Mouse (Mus musculus) hematopoietic multipotent progenitor cell, adult 10-12 weeks (in vitro differentiated cells): ENCODE measurements around the gene Odf3l2. TPM values are rescaled to one million over a fixed set of nuclear protein-coding genes. Genes with fewer than 3 reads are reported as not detected.

ENCODE experiments used
- polyA plus RNA-seq: library from polyadenylated mRNA; stranded (reverse); fragments of >175 nt; gene quantifications from 2 replicates; pipeline ENCODE4 v1.2.3, GENCODE M21; 2012; ENCODE audit warnings: low replicate concordance

The Odf3l2 gene
- not detected in 2 replicates for polyA plus RNA-seq

DNA sequence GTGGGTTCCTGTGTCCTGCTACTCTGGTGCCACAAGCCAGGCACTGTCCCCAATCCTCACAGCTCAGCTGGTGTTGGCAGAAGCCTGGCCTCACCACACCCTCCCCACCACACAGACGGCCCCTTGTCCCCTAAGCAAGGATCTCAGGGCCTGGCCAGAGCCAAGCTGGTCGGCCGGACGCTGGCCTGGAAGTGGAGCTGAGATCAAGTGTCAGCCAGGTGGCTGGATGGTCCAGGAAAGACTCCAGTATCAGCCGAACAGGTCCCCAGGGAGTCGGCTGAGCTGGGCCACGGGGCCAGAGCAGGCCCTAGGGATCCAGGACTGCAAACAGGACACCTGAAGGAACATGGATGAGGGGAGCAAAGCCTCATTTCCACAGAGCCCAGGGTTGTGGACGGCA is at the start of gene Odf3l2:
TSS of gene Odf3l2 (minus strand) at position 28 of the 400 bp plus-strand sequence.

DNA sequence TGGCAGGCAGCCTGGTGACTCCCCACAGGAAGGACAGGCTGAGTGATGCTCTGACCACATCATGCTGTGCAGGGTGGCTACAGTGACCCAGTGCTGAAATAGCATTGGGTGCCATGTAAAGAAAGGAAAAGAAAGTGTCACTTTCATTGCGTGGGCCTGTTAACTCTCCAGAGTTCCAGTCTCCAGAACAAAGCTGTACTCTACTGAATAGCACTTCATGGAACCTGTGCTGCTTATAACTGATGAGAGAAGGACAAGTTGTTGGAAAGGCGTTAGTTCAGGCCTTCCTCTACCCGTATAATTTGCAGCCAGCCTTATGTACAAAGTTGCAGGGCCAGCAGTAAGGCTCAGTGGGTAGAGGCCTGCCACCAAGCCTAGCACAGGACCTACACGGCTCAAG is 43.2 kb upstream of the Odf3l2 start, which contains the start of gene Gzmm:
TSS of gene Gzmm (plus strand) at position 301 of the 400 bp plus-strand sequence.

DNA sequence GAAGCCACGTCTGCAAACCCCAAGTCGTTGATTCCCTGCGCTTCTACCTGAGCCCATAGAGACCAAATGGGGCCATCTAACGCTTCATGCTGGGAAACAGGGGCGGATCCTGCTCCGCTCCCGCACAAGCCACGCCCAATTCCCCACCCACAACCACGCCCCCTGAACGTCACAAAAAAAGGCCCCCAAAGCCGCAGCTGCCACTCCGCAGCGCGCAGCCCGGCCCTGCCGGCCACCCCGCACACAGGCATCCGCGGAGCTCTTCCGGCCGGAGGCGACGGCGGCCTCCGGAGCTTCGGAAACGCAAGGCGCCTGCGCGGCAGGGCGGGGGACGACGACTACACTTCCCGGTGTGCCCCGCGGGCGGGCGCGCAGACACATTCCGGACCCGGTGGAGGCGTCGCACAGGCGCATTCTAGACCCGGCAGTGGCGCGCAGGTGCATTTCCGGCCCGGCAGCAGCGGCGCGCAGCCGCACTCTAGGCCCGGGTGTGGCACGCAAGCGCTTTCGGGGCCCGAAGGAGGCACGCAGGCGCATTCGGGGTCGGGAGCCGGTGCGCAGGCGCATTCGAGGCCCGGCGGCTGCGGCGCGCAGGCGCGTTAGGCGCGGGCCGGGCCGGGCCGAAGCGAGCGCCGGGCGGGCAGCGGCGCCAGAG is 36.2 kb upstream of the Odf3l2 start, which contains the start of gene Cdc34:
TSS of gene Cdc34 (plus strand) at position 605 of the 655 bp plus-strand sequence.

DNA sequence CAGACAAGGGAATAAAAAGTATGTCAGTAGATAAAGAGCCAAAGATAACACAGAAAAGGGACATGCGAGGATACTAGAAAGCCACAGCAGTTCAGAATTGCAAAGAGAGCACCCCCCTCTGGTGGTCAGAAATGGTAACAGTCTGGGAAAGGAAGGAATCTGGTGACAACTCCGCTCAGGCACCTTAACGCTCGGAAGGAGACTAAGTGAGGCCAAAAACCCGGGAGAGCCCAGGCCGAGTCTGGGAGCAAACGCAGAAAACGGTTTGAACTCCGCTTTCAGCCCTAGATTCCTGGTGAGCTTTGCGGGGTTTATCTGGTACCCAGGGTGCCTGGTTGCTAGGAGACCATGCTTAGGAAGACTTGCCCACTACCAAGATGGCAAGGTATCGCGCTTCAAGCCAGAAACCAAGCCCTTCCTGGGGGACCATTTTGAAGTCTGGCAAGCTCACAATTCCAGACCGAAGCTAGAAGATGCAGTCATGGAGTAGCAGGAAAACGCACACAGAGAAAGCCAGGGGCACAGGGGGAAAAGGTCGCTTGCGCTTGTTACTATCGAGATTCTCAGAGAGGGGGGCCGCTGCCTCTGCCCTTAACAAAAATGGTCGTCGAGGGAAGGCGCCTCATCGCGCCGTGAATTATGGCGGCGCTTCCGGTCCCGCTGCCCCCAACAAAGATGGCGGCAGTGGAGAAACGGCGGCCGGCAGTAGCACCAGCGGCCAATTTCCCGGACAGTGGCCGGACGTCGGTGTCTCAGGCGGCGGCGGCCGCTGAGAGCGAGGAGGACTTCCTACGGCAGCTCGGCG is 23.4 kb upstream of the Odf3l2 start, which contains the start of gene Tpgs1:
TSS of gene Tpgs1 (plus strand) at position 599 of the 805 bp plus-strand sequence.

DNA sequence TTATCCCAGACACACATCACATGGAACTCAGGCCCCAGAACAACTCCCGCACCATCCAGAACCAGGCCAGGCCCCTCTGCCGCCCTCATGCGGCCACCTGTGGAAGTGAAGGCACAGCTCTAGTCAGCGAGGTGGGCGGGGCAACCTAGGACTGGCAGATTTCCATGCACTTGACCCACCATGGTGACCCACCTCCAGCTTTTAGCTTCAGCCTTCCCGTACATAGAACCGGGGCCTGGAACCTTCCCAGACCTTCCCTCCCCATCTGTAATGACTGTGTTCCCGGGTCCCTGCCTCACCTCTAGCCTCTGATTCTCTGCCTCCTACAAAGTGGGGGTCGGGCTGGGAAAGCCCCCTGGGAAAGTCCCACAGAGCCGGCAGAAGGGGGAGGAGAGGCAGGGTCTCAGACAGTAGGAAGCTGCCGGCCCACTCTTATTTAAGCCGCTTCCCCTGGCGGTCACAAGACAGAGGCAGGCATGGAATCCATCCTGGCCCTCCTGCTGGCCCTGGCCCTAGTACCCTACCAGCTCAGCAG is 18.7 kb upstream of the Odf3l2 start, which contains the start of gene Madcam1:
TSS of gene Madcam1 (plus strand) at position 429 of the 535 bp plus-strand sequence.

DNA sequence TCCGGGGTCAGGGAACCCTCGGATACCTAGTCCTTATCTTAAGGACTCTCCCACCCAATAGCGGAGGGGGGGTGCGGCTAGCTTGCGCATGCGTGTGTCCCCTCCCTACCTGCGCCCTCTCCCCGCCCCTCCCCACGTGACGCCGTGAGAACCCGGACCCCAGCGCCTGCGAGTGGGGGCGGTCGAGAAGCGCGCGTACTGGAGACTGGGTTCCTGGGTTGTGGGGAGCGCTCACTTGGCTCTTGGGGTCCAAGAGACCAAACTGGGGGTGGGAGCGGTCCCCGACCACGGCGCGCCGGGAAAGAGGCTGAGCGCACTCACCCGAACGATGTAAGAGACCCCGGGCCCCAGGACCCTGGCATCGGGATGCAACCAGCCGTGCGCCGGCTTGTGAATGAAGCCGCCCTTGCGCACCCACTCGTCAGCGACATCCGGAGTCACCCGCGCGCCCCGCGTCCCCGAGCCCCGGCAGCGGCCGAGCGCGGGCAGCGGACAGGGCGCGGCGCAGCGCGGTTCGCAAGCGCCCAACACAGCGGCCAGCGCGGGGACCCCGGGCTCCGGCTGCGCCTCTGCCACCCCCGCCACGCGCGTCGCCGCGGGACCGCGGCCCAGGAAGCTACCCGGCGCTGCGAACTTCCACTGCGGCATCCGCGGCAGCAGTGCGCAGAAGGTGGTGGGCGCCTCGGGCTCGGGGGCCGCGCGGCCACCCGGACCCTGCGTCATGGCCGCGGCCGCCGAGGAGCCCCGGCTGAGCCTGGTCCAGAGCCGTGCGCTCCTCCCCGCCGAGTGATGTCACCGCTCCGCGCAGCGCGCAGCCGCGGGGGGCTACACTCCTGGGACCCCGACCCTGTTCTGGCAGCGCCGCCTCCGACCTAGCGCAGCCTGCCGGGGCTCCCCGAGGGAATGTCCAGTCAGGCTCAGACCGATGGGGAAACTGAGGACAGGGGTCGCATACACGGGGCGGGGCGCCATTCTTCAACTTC is 8.1 kb downstream of the Odf3l2 start, which contains the start of gene Shc2:
TSS of gene Shc2 (minus strand) at position 791 of the 983 bp plus-strand sequence.

DNA sequence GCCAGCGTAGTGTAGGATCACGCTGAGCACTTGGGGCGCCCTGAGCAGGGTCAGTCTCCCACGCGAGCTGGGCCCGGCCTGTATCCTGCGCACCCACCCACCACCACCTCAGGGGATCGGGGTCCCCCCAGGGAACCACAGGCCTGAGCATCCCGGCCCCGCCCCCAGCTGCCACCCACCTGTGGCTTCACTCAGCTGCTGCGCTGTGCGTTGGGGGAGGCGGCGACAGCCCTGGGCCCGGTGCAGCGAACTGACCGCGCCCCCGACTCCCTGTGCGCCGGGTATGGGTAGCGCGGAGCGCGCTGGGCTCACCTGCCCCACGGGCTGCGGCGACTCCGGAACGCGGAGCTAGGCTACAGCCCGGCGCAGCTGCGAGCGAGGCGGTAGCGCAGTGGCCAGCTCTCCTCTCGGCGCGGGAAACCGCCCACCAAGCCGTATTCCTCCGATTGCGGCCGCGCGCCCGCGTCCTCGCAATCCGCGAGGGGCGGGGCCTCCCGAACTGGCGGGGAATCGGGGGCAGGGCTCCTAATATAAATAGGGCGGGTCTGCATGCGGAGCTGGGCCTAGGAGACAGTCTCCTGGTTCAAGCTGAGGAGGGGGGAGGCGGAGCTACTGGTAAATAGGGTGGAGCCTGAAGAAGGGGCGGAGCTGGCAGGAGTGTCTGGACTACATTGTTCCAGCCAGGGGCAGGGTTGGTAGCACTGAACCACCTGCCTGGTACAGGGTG is 31.8 kb downstream of the Odf3l2 start, which contains the start of gene C2cd4c:
TSS of gene C2cd4c (minus strand) at position 448 of the 727 bp plus-strand sequence.

Other genes starting within 250 kb of the Odf3l2 start
- not detected in 2 replicates for gene Vmn2r83, start 177.0 kb downstream of the Odf3l2 start, polyA plus RNA-seq
- gene Plpp2, start 111.9 kb downstream of the Odf3l2 start, polyA plus RNA-seq, result 6.8 and 7.6 TPM in 2 replicates
- 73.5 and 136 TPM in 2 replicates for gene Mier2, start 90.5 kb downstream of the Odf3l2 start, polyA plus RNA-seq
- 1.3 TPM in 1 of 2 replicates, not detected in the other for gene Theg, start 58.4 kb downstream of the Odf3l2 start, polyA plus RNA-seq
- gene C2cd4c, start 31.7 kb downstream of the Odf3l2 start, polyA plus RNA-seq, result 0.04 TPM in 1 of 2 replicates, not detected in the other
- gene Shc2, start 7.8 kb downstream of the Odf3l2 start, polyA plus RNA-seq, result 0.10 TPM in 1 of 2 replicates, not detected in the other
- 0.47 and 1.1 TPM in 2 replicates for gene Madcam1, start 18.8 kb upstream of the Odf3l2 start, polyA plus RNA-seq
- 102 and 157 TPM in 2 replicates for gene Tpgs1, start 23.6 kb upstream of the Odf3l2 start, polyA plus RNA-seq
- gene Cdc34, start 36.5 kb upstream of the Odf3l2 start, polyA plus RNA-seq, result 189 and 251 TPM in 2 replicates
- 2.7 and 3.9 TPM in 2 replicates for gene Gzmm, start 43.3 kb upstream of the Odf3l2 start, polyA plus RNA-seq
- 581 and 590 TPM in 2 replicates for gene Bsg, start 58.8 kb upstream of the Odf3l2 start, polyA plus RNA-seq
- gene Hcn2, start 70.9 kb upstream of the Odf3l2 start, polyA plus RNA-seq, result 0.37 and 1.3 TPM in 2 replicates
- 36.7 and 50.9 TPM in 2 replicates for gene Polrmt, start 100.8 kb upstream of the Odf3l2 start, polyA plus RNA-seq
- gene Fgf22, start 109.3 kb upstream of the Odf3l2 start, polyA plus RNA-seq, result not detected in 2 replicates
- 177 and 359 TPM in 2 replicates for gene Rnf126, start 121.2 kb upstream of the Odf3l2 start, polyA plus RNA-seq
- gene Fstl3, start 131.5 kb upstream of the Odf3l2 start, polyA plus RNA-seq, result 4.2 and 4.3 TPM in 2 replicates
- gene Prss57, start 145.2 kb upstream of the Odf3l2 start, polyA plus RNA-seq, result 0.31 and 0.33 TPM in 2 replicates
- 23.6 and 106 TPM in 2 replicates for gene Palm, start 147.8 kb upstream of the Odf3l2 start, polyA plus RNA-seq
- 0.25 and 0.27 TPM in 2 replicates for gene Misp, start 175.3 kb upstream of the Odf3l2 start, polyA plus RNA-seq
- gene Ptbp1, start 208.7 kb upstream of the Odf3l2 start, polyA plus RNA-seq, result 339 and 505 TPM in 2 replicates
- gene Prtn3, start 228.7 kb upstream of the Odf3l2 start, polyA plus RNA-seq, result 14.3 and 43.0 TPM in 2 replicates
- 0.57 and 2.3 TPM in 2 replicates for gene Plppr3, start 228.9 kb upstream of the Odf3l2 start, polyA plus RNA-seq
- gene Elane, start 240.5 kb upstream of the Odf3l2 start, polyA plus RNA-seq, result 11.5 and 13.6 TPM in 2 replicates
- gene Cfd, start 245.1 kb upstream of the Odf3l2 start, polyA plus RNA-seq, result not detected in 2 replicates